Mouse (Mus musculus): Measurements from ENCODE around the gene Rbm19. TPM values are rescaled to one million over a fixed set of nuclear protein-coding genes. Genes with fewer than 3 reads are reported as not detected.
A peak's percentile ranks its signal among the peaks of the same experiment; 100 is the strongest.

Gene Rbm19
- total and polyA plus RNA-seq, 3 experiments, result 66.3 to 74.3 TPM; not detected in 1

DNA sequence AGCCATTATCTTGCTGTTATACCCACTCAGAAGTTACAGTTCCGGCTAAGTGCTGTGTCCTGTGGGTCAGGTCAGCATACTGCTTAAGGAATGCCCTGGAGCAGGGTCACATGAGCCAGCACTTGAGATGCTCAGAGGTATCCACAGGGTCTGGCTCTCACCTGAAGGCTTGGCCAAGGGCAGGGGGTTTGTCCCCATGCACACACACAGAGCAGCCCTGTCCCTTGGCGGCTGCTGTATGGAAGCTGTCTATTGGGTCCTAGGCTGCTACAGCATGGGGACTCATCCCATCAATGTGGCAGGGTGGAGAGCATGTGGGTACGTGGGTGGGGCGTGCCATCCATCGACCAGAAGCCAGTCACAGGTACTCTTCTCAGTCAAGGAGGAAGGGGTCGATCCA is 35.8 kb upstream of the Rbm19 start:
- no peaks in the 10 kb centered on the region for H3K9me3 ChIP-seq (replicated peaks; ENCODE audit: insufficient read depth, low read length)
- no peaks in the 10 kb centered on the region for H3K4me1 ChIP-seq (ENCODE audit: control insufficient read depth in 1 of 2, insufficient read depth in 2 of 2, low read length in 2 of 2)
- no peak overlapping the region for H3K4me3 ChIP-seq (ENCODE audit: control insufficient read depth in 1 of 2, insufficient read depth in 1 of 2, low read depth in 2 of 2, low read length in 2 of 2)
- H3K27me3 ChIP-seq (ENCODE audit: control insufficient read depth in 1 of 2, insufficient read depth in 2 of 2, low read length in 2 of 2), result no peaks in the 10 kb centered on the region
- no peak for DNase-seq (ENCODE audit: low read depth, low spot score)
- H3K9ac ChIP-seq (ENCODE audit: control insufficient read depth, low read depth, low read length, poor library complexity, severe bottlenecking), result no peak overlapping the region
- H3K27ac ChIP-seq (ENCODE audit: control insufficient read depth, low read depth, low read length), result no peak overlapping the region
- TF ChIP-seq USF1 (IDR thresholded peaks at IDR 0.05; ENCODE audit: low read depth, low read length) (no peak), TCF12 (IDR thresholded peaks at IDR 0.05; ENCODE audit: low read depth, low read length) (no peak), POLR2AphosphoS2 (IDR thresholded peaks at IDR 0.05; ENCODE audit: low read length) (no peak), ZC3H11A (IDR thresholded peaks at IDR 0.05; ENCODE audit: low read depth, low read length) (no peak), NRF1 (IDR thresholded peaks at IDR 0.05; ENCODE audit: insufficient read depth, low read depth, low read length, poor library complexity, severe bottlenecking) (no peak), SMC3 (IDR thresholded peaks at IDR 0.05; ENCODE audit: low read depth, low read length) (no peak), TAL1 (IDR thresholded peaks at IDR 0.05; ENCODE audit: low read length) (no peak), RAD21 (IDR thresholded peaks at IDR 0.05; ENCODE audit: low read depth, low read length) (no peak), E2F4 (IDR thresholded peaks at IDR 0.05; ENCODE audit: borderline replicate concordance, low read depth, low read length) (no peak), POLR2AphosphoS5 (IDR thresholded peaks at IDR 0.05; ENCODE audit: borderline replicate concordance, low read depth, low read length) (no peak)
- H3K36me3 ChIP-seq (ENCODE audit: control insufficient read depth in 1 of 2, insufficient read depth in 2 of 2, low read length in 2 of 2), result no peaks in the 10 kb centered on the region
- H3K79me2 ChIP-seq (ENCODE audit: control insufficient read depth, insufficient read depth, low read length, poor library complexity), result no peaks in the 10 kb centered on the region

DNA sequence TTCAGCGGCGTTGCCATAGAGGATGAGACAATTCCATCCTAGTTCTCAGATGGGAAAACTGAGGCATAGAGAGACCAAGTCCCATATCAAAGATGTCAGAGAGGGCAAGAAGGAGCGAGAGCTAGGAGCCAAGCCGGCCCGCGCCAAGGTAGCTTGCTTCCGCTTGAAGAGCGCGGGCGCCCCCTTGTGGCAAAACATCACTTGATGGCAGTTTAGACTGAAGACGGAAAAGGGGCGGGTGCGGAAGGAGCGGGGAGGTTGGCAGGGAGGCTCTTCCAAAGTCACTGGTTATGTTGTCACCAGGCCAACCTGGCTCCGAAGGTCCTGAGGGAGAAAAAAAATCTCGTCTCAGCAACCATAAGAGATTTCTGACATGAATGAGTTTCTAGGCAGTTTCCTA is 27.7 kb upstream of the Rbm19 start:
- Histone ChIP-seq H3K36me3 (ENCODE audit: control insufficient read depth in 1 of 2, insufficient read depth in 2 of 2, low read length in 2 of 2) (no peaks in the 10 kb centered on the region), H3K9me3 (replicated peaks; ENCODE audit: insufficient read depth, low read length) (no peaks in the 10 kb centered on the region), H3K4me1 (ENCODE audit: control insufficient read depth in 1 of 2, insufficient read depth in 2 of 2, low read length in 2 of 2) (no peaks in the 10 kb centered on the region), H3K79me2 (ENCODE audit: control insufficient read depth, insufficient read depth, low read length, poor library complexity) (no peaks in the 10 kb centered on the region), H3K4me3 (ENCODE audit: control insufficient read depth in 1 of 2, insufficient read depth in 1 of 2, low read depth in 2 of 2, low read length in 2 of 2) (no peak overlapping the region), H3K27me3 (ENCODE audit: control insufficient read depth in 1 of 2, insufficient read depth in 2 of 2, low read length in 2 of 2) (no peaks in the 10 kb centered on the region), H3K27ac (ENCODE audit: control insufficient read depth, low read depth, low read length) (no peak overlapping the region), H3K9ac (ENCODE audit: control insufficient read depth, low read depth, low read length, poor library complexity, severe bottlenecking) (no peak overlapping the region)
- peak; percentile 85 for DNase-seq (ENCODE audit: low read depth, low spot score)
- TF ChIP-seq RAD21 (IDR thresholded peaks at IDR 0.05; ENCODE audit: low read depth, low read length) (peak; percentile 89), CTCF (IDR thresholded peaks at IDR 0.05 in 2 of 3, conservative IDR thresholded peaks at IDR 0.05 in 1 of 3; ENCODE audit: control insufficient read depth in 1 of 3, insufficient read depth in 1 of 3, low read depth in 2 of 3, low read length in 3 of 3, poor library complexity in 1 of 3, severe bottlenecking in 1 of 3) (peak; percentile 48 to 94 (median 88); a peak in 5 of 6 replicates), RCOR1 (IDR thresholded peaks at IDR 0.05; ENCODE audit: low read depth, low read length) (no peak), JUND (IDR thresholded peaks at IDR 0.05; ENCODE audit: low read depth, low read length) (no peak), ZC3H11A (IDR thresholded peaks at IDR 0.05; ENCODE audit: low read depth, low read length) (peak; percentile 89), MAZ (IDR thresholded peaks at IDR 0.05; ENCODE audit: low read depth, low read length) (peak; percentile 49; the same call in 1 of the 2 replicates), ZNF384 (IDR thresholded peaks at IDR 0.05; ENCODE audit: low read depth, low read length) (no peak), ELF1 (IDR thresholded peaks at IDR 0.05; ENCODE audit: low read depth, low read length) (peak; percentile 48; the same call in 1 of the 2 replicates), HCFC1 (IDR thresholded peaks at IDR 0.05; ENCODE audit: low read depth, low read length) (no peak), BHLHE40 (IDR thresholded peaks at IDR 0.05; ENCODE audit: borderline replicate concordance, low read depth, low read length) (peak; percentile 27; the same call in 1 of the 2 replicates), SMC3 (IDR thresholded peaks at IDR 0.05; ENCODE audit: low read depth, low read length) (peak; percentile 94), ZKSCAN1 (IDR thresholded peaks at IDR 0.05; ENCODE audit: low read depth, low read length) (no peak), KAT2A (conservative IDR thresholded peaks at IDR 0.05; ENCODE audit: low read depth, low read length) (no peak)
